Mouse (Mus musculus): ENCODE results near the gene Tspan4.

DNA sequence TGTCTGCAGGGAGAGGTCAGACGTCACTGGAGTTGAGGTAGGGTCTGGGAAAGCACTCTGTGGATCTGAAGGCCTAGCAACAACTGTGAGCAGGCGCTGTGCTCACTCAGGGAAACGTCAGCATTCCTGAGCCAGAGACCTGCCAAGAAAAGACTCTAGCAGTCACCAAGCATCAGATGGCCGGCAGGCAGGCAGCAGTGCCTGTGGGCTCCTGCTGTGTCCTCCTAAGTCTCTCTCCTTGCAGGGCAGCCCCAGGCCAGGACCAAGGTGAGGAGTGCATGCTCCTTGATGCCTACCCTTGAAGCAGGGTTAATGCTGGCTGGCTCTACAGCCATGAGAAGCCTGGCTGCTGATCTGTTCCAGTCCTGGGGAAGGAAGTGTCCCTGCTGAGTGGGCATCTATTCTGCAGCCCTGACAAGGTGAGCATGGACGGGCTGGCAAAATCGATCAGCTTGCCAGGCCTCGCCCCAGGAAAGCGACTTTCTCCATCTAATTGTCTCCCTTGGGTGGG is 35.7 kb downstream of the Tspan4 start:
- TF ChIP-seq TAL1 (IDR thresholded peaks at IDR 0.05; ENCODE audit: low read length) (no peak), GATA1 (IDR thresholded peaks at IDR 0.05; ENCODE audit: low read length) (no peak)
